Mouse (Mus musculus): ENCODE results near the gene Fbxl22. TPM values are rescaled to one million over a fixed set of nuclear protein-coding genes. Genes with fewer than 3 reads are reported as not detected.

The Fbxl22 gene
- polyA plus RNA-seq, 1 experiment from 2014 or later: 2.5 TPM

DNA sequence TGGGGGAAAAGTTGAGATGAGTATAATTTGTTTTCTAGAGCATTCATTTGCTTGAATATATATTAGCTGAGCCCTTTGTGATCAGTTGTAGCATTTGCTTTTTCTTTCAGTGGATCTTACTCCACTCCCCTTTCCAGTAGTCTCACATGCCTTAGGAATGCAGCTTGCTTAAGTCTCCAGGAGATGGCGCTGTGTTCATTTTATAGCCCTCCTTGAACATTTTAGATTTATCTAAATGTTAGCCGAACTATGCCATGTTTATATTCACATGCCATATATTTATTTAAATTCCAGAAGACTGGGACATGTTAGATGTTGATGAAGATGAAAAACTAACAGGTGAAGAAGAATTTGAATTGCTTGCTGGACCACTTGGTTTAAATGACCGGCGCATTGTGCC, 49.3 kb downstream of the Fbxl22 start:
- DNase-seq (ENCODE audit: low spot score) (no peak), ATAC-seq (replicated peaks; ENCODE audit: low FRiP score) (no peak)
- H3K36me3 ChIP-seq (ENCODE audit: control insufficient read depth, insufficient read depth, low read length): no peaks in the 10 kb centered on the region; the same call in 1 of the 2 replicates
- WGBS: 56% methylated on average over 4 of the region's 4 CpGs
- H3K4me3 ChIP-seq (ENCODE audit: low read depth, low read length): no peak overlapping the region
- H3K9ac ChIP-seq (ENCODE audit: low read length): no peak overlapping the region
- no peak overlapping the region for H3K4me2 ChIP-seq (ENCODE audit: low read depth, low read length, severe bottlenecking)
- H3K27ac ChIP-seq (ENCODE audit: low read depth, low read length): no peak overlapping the region
- H3K27me3 ChIP-seq (ENCODE audit: control insufficient read depth, insufficient read depth, low read length): no peaks in the 10 kb centered on the region
- no peaks in the 10 kb centered on the region for H3K9me3 ChIP-seq (ENCODE audit: control insufficient read depth, low read length)
- no peaks in the 10 kb centered on the region for H3K4me1 ChIP-seq (replicated peaks; ENCODE audit: control insufficient read depth, insufficient read depth, low read length)

Other genes starting within 250 kb of the Fbxl22 start
- gene Herc1, start 164.1 kb downstream of the Fbxl22 start, polyA plus RNA-seq (2014; fragmentation: Nextera tagmentation; extraction: Ambion mirVana): 41.7 and 44.0 TPM in 2 replicates
- 92.4 and 99.8 TPM in 2 replicates for gene Usp3, start 78.5 kb upstream of the Fbxl22 start, polyA plus RNA-seq (2014; fragmentation: Nextera tagmentation; extraction: Ambion mirVana)
- gene Car12, start 199.1 kb upstream of the Fbxl22 start, polyA plus RNA-seq (2014; fragmentation: Nextera tagmentation; extraction: Ambion mirVana): 0.71 and 1.1 TPM in 2 replicates